Mouse (Mus musculus) neural tube, embryonic 12.5 days (tissue): Measurements from ENCODE around the gene Tmem131l. TPM values are rescaled to one million over a fixed set of nuclear protein-coding genes. Genes with fewer than 3 reads are reported as not detected.
"Not testable (repeated sequence)": the region's sequence is repeated elsewhere in the genome, so short reads cannot be mapped to it uniquely, and the experiment has no call there.

ENCODE experiments used
- ATAC-seq: fragments of 200-750 bp; cut with Nextera tagmentation; 2 replicates; pipeline ENCODE4 v1.8.0; 2017; ENCODE audit warnings: low read depth, mild to moderate bottlenecking, moderate TSS enrichment, moderate library complexity; ENCODE audit not compliant: low FRiP score
- H3K27ac ChIP-seq: fragments of 300-500 bp; sonication (generic); 2 replicates; pipeline ENCODE4 v1.5.1; 2016
- H3K27me3 ChIP-seq: fragments of 300-500 bp; sonication (generic); replicated peaks from 2 replicates; pipeline ENCODE4 v1.6.1; 2016; ENCODE audit warnings: mild to moderate bottlenecking
- H3K36me3 ChIP-seq: fragments of 300-500 bp; sonication (generic); 2 replicates; pipeline ENCODE4 v1.6.1; 2016; ENCODE audit warnings: mild to moderate bottlenecking
- H3K4me1 ChIP-seq: fragments of 300-500 bp; sonication (generic); 2 replicates; pipeline ENCODE4 v1.6.1; 2016
- H3K4me2 ChIP-seq: fragments of 300-500 bp; sonication (generic); replicated peaks from 2 replicates; pipeline ENCODE4 v1.6.1; 2016; ENCODE audit warnings: mild to moderate bottlenecking
- H3K4me3 ChIP-seq: fragments of 300-500 bp; sonication (generic); 2 replicates; pipeline ENCODE4 v1.5.1; 2016
- H3K9ac ChIP-seq: fragments of 300-500 bp; sonication (generic); 2 replicates; pipeline ENCODE4 v1.6.1; 2016; ENCODE audit warnings: mild to moderate bottlenecking
- H3K9me3 ChIP-seq: fragments of 300-500 bp; sonication (generic); 2 replicates; pipeline ENCODE4 v1.6.1; 2016; ENCODE audit warnings: mild to moderate bottlenecking
- WGBS: fragments of 180-500 bp; shearing (Covaris S2); methylation state at CpG from one replicate; pipeline ENCODE4 v1.1.7; 2016; 5-methylcytosine and 5-hydroxymethylcytosine counted together
- polyA plus RNA-seq: library from polyadenylated mRNA; unstranded; fragments of >200 nt; fragmentation: Nextera tagmentation; extraction: Ambion mirVana; gene quantifications from 2 replicates; pipeline ENCODE4 v1.2.1, GENCODE M21; 2016

The Tmem131l gene
- polyA plus RNA-seq, 1 experiment from 2014 or later, result 90.8 TPM

DNA sequence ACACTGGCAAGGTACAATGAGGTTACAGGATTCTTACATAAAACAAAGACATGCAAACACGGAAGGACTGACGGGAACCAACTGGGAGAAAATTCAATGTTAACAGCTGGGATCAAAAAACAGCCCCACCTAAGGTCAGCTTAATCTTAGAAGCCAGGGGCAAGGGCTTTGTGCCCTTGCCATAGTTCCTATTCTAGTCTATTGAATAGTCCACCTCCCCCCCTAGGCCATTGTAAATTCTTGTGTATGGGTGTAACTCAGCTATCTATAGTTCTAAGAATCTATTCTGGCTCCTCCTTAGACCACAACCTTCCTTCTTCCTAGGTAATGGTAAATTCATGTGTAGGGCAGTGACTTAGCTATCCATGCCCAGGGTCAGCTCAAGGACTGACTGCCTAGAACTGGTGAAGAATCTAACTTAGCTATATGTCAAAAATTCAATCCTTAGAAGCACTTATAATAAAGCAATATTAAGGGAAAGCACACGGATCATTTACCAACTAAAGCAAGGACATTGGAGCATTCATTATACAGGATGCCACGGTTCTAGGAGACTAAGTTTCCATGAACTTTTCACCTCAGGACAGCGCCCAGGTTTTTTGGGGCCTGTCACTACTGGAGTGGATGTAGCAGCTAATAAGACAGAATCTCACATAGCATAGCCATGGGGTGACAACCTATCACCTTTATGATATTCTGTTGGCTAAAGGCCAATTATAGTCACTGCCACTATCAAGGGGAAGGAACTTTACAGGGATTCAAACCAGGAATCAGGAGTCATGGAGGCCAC lies 160.5 kb downstream of the Tmem131l start:
- not testable (repeated sequence) for H3K4me2 ChIP-seq, H3K4me3 ChIP-seq, H3K9me3 ChIP-seq, H3K9ac ChIP-seq, H3K27ac ChIP-seq, H3K36me3 ChIP-seq, H3K4me1 ChIP-seq, H3K27me3 ChIP-seq, ATAC-seq
- 84% methylated on average over 5 of the region's 5 CpGs for WGBS

DNA sequence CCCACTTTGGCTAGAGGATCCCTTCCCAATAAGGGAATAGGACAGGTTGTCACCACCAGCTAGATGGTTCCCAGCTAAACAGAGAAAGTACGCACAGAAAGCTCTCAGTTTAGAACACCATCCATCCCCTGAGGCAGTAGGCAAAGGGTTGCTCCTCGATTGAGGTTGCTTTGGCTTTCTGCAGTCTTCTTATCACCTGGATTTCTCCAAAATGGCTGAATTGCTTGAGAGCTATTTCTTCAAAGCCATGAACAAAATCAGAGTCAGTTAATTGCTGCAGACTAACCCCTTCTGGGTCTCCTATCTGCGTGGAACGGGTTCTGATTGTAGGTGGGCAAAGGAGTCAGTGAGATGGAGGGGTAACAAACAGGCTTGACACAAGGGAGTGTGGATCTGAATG lies 161.2 kb downstream of the Tmem131l start:
- Histone ChIP-seq H3K36me3 (no peaks in the 10 kb centered on the region), H3K4me2 (no peak overlapping the region), H3K27ac (no peak overlapping the region), H3K9ac (no peak overlapping the region), H3K4me3 (no peak overlapping the region), H3K27me3 (no peaks in the 10 kb centered on the region), H3K9me3 (no peaks in the 10 kb centered on the region), H3K4me1 (no peaks in the 10 kb centered on the region)
- 94% methylated on average over 4 of the region's 4 CpGs for WGBS
- ATAC-seq, result no peak

DNA sequence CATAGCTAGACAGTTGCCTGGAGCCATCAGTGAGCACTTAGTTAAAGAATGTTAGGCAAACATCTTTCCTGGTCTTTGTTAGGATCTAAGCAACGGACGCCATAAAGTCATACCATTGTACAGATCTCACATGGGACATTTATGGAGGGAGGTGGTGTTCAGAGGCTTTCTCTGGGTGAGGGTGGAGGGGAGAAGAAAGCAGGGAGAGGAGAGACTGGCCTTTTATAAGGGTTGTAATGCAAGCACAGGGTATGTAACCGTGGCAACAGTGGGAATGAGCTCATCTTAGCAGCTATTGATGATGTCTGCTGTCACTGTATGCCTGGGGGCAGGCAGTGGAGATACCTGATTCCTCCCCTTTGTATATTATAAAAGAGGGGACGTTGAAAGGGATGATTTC lies 163.7 kb downstream of the Tmem131l start:
- H3K36me3 ChIP-seq, result no peaks in the 10 kb centered on the region
- H3K9me3 ChIP-seq, result no peaks in the 10 kb centered on the region
- H3K4me2 ChIP-seq, result no peak overlapping the region
- no peaks in the 10 kb centered on the region for H3K27me3 ChIP-seq
- H3K27ac ChIP-seq, result no peak overlapping the region
- H3K4me1 ChIP-seq, result no peaks in the 10 kb centered on the region
- 46% methylated on average over 4 of the region's 4 CpGs for WGBS
- H3K9ac ChIP-seq, result no peak overlapping the region
- no peak for ATAC-seq
- H3K4me3 ChIP-seq, result no peak overlapping the region

DNA sequence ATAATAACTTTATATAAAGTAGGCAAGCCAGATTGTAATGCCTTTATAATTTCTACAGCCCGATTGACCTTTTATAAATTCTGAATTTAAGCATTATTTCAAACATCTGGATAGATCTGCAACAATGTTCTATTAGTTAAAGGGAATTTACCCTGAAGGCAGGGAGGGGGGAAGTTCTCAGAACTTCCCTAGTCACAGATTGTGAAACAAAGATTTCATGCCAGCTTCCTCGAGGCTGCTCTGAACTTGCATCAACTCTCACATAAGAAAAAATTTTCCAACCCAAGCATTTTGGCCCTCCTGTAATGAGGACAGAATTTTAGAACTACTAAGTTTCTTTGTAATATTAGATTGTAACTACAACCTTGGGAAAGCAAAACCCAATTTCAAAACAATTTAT lies 164.9 kb downstream of the Tmem131l start:
- not testable (repeated sequence) for H3K4me2 ChIP-seq, H3K9me3 ChIP-seq, H3K4me3 ChIP-seq, H3K27me3 ChIP-seq, H3K4me1 ChIP-seq, ATAC-seq, H3K27ac ChIP-seq, H3K36me3 ChIP-seq, H3K9ac ChIP-seq
- 91% methylated on average over 2 of the region's 2 CpGs for WGBS

DNA sequence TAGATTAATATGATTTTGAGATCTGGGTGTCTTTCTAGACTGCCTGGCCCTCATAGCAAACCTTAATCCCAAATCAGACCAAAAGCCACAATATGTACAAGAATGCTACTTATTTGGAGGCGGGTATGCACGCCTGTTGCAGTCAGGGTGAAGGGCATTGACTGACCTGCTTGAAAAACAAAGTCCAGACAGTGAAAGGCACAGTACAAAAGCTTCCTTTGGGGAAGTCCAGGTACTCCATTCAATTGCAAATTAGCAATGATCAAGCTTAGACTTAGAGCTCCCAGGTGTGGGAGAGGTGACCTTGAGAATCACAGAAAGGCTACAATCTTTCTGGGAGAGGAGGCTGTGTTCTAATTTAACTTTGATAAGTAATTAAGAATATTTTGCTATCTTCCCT lies 167.1 kb downstream of the Tmem131l start:
- H3K27ac ChIP-seq, H3K36me3 ChIP-seq, H3K4me3 ChIP-seq, H3K9ac ChIP-seq, H3K27me3 ChIP-seq, H3K4me2 ChIP-seq, ATAC-seq, H3K4me1 ChIP-seq, H3K9me3 ChIP-seq: not testable (repeated sequence)
- WGBS, result 87% methylated on average over 2 of the region's 2 CpGs

DNA sequence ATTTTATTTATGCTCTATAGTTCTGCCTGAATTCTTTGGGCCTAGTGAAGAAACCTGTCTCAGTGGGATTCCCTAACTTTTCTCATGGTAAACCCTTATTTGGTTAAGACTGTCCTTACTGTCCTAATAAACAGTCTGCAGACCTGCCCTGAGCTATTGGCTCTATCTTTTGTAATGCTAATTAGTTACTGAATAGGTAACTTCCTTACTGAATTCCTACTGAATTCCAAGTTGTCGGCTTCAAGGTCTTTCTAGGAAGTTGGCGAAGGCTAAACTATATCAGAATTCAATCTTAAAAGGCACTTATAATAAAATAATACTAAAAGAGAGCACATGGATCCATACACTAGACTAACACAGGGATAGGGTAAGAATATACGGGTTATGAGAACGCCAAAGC lies 168.0 kb downstream of the Tmem131l start:
- H3K36me3 ChIP-seq, H3K27me3 ChIP-seq, ATAC-seq, H3K9ac ChIP-seq, H3K9me3 ChIP-seq, H3K4me2 ChIP-seq, H3K4me3 ChIP-seq, H3K27ac ChIP-seq, H3K4me1 ChIP-seq: not testable (repeated sequence)
- 92% methylated on average over 4 of the region's 4 CpGs for WGBS

DNA sequence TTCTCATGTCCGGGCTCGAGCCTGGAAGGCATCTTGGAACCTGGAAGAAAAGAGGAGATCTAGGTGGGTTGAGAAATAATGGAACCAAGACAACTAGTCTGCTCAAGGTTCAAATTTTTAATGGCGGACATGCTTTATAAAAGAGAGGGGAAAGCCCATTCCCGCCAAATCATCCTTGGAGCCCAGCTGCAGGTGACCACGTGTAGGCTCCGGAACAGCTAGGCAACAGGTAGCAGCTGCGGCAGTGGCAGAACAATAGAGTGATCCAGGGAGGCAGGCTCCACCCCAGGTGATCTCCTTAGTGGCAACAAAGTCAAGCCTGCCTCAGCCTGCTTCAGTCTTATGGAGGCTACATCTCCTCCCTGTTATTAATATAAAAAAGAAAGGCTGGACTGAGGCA lies 168.4 kb downstream of the Tmem131l start:
- H3K4me2 ChIP-seq, H3K4me1 ChIP-seq, H3K9ac ChIP-seq, H3K27me3 ChIP-seq, H3K4me3 ChIP-seq, H3K9me3 ChIP-seq, H3K36me3 ChIP-seq, ATAC-seq, H3K27ac ChIP-seq: not testable (repeated sequence)
- 92% methylated on average over 7 of the region's 7 CpGs for WGBS

DNA sequence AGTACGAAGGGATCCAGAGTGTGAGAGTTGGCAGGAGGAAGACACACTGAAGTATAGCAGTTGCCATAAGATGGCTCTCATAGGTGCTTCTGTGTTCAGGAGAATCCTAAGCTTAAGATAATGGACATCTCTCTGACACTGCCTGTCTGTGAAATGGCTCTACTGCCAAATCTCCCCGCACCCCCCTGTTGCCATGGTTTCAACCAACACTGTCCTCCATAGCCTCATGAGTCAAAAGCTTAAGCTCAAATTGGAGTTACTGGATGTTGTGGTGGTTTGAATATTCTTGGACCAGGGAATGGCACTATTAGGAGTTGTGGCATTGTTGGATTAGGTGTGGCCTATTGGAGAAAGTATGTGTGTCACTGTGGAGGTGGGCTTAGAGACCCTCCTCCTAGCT lies 170.2 kb downstream of the Tmem131l start:
- 95% methylated on average over 2 of the region's 2 CpGs for WGBS
- no peak overlapping the region for H3K9ac ChIP-seq
- H3K27ac ChIP-seq, result no peak overlapping the region
- H3K4me1 ChIP-seq, result no peaks in the 10 kb centered on the region
- no peaks in the 10 kb centered on the region for H3K9me3 ChIP-seq
- no peaks in the 10 kb centered on the region for H3K36me3 ChIP-seq
- H3K4me2 ChIP-seq, result no peak overlapping the region
- no peak for ATAC-seq
- H3K4me3 ChIP-seq, result no peak overlapping the region
- H3K27me3 ChIP-seq, result no peaks in the 10 kb centered on the region

- H3K27me3 ChIP-seq, H3K4me2 ChIP-seq, H3K4me1 ChIP-seq, ATAC-seq, H3K36me3 ChIP-seq, H3K4me3 ChIP-seq, H3K9ac ChIP-seq, H3K9me3 ChIP-seq, H3K27ac ChIP-seq: not testable (repeated sequence)
Measured at GRCm38 (mm10) chr3:83867026-83867425, 172.9 kb downstream of the Tmem131l start.

DNA sequence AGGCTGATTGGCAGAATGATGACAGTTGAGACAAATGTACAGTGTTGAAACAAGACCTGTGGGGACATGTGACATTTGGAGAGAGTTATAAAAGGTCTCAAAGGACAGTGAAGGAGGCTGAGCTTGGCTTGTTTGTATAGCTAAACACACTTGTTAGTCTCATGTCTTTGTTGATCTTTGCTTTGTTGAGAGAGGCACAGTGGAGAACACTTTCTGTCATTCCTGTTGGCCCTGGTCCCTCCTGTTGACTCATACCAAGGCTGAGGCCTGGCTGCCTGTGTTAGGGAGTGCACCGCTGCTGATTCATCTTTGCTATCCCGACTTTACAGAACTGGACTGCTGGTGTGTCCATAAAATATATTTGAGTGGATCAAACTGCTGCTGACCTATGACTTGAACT lies 174.8 kb downstream of the Tmem131l start:
- no peak overlapping the region for H3K4me2 ChIP-seq
- H3K36me3 ChIP-seq, result no peaks in the 10 kb centered on the region
- H3K4me3 ChIP-seq, result no peak overlapping the region
- no peak overlapping the region for H3K9ac ChIP-seq
- no peaks in the 10 kb centered on the region for H3K27me3 ChIP-seq
- 92% methylated on average over 2 of the region's 2 CpGs for WGBS
- ATAC-seq, result no peak
- no peaks in the 10 kb centered on the region for H3K9me3 ChIP-seq
- H3K27ac ChIP-seq, result no peak overlapping the region
- no peaks in the 10 kb centered on the region for H3K4me1 ChIP-seq

GRCm38 (mm10) chr3:83864064-83864548 lies 175.9 kb downstream of the Tmem131l start:
- Histone ChIP-seq H3K27ac (no peak overlapping the region), H3K9me3 (no peaks in the 10 kb centered on the region), H3K4me3 (no peak overlapping the region), H3K27me3 (no peaks in the 10 kb centered on the region), H3K9ac (no peak overlapping the region), H3K36me3 (no peaks in the 10 kb centered on the region), H3K4me2 (no peak overlapping the region), H3K4me1 (no peaks in the 10 kb centered on the region)
- WGBS, result 84% methylated on average over 9 of the region's 9 CpGs
- no peak for ATAC-seq

DNA sequence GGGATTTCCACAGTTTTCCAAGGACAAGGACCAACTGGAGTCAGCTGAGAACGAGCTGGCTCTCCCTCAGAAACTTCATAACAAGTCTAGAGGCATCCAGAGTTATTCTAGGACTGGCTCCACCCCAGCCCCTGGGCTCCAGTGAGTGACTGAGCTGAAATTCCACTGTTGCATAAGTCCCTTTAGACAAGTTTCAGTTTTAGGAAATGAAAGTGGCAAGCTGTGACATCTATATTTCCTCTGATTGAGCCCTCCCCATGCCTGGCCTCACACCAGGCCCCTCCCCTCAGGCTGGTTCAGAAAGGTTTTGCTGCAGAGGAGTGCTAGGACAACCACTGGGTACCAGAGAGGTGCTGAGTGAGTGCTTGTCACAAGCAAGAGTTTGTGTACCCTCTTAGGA lies 177.0 kb downstream of the Tmem131l start:
- H3K4me2 ChIP-seq, result no peak overlapping the region
- no peak for ATAC-seq
- H3K9me3 ChIP-seq, result no peaks in the 10 kb centered on the region
- 54% methylated on average over 1 of the region's 1 CpGs for WGBS
- no peaks in the 10 kb centered on the region for H3K4me1 ChIP-seq
- H3K27me3 ChIP-seq, result no peaks in the 10 kb centered on the region
- H3K27ac ChIP-seq, result no peak overlapping the region
- H3K4me3 ChIP-seq, result no peak overlapping the region
- no peaks in the 10 kb centered on the region for H3K36me3 ChIP-seq
- H3K9ac ChIP-seq, result no peak overlapping the region

GRCm38 (mm10) chr3:83859595-83859994 lies 180.4 kb downstream of the Tmem131l start:
- H3K4me1 ChIP-seq, result no peaks in the 10 kb centered on the region
- ATAC-seq, result no peak
- no peaks in the 10 kb centered on the region for H3K9me3 ChIP-seq
- no peaks in the 10 kb centered on the region for H3K36me3 ChIP-seq
- H3K9ac ChIP-seq, result no peak overlapping the region
- no peaks in the 10 kb centered on the region for H3K27me3 ChIP-seq
- no peak overlapping the region for H3K4me2 ChIP-seq
- no peak overlapping the region for H3K4me3 ChIP-seq
- WGBS, result 95% methylated on average over 7 of the region's 7 CpGs
- no peak overlapping the region for H3K27ac ChIP-seq
